In the genomic region with DNA sequence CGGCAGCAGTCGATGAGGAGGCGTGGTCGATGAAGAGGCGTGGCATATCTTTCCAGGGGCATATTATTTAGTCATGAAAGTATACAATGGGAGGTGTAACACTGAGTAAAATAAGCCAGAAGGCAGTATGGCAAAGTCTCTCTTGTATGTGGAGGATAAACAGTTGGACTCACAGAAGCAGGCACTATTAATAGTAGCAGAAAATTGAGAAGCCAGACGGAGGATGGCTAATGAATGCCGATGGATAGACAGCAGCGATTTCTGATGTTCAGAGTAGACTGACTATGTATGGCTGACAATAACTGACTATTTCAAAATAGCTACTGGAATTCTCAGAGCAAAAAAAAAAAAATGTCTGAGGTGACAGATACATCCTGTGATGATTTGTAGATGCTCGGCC, we compare ENCODE assay signal across 11 mouse cellular contexts. TPM values are rescaled to one million over a fixed set of nuclear protein-coding genes. Genes with fewer than 3 reads are reported as not detected.
DNase-seq lines count a peak whose midpoint lies in the region; ATAC-seq lines count a peak whose summit lies in the region.
"Had no signal": no experiment of that assay in that cellular context is flagged by ENCODE, and none has a peak within 500 bp of the region (broad histone marks: within the 10 kb centered on the region; RNA-seq: fewer than 3 reads in every experiment).

No protein-coding gene starts in this region.

- no peak for DNase-seq in forebrain, embryonic 10.5 days (ENCODE audit: extremely low spot score, low spot score)
- no peak for DNase-seq in forebrain, embryonic 11.5 days (ENCODE audit: low spot score)
- no peak for DNase-seq in kidney, adult 18-20 months
- DNase-seq in brain, adult 2 months (ENCODE audit: low read depth, low spot score), result peak; percentile 64
- peak; percentile 73 for DNase-seq in layer of hippocampus, adult 9-11 months
- no peak for DNase-seq in embryo, embryonic 10 days (ENCODE audit: low spot score)
- no peak for DNase-seq in left cerebral cortex, adult 8-10 months (ENCODE audit: low spot score in 2 of 2)
- DNase-seq: adrenal gland, postnatal 10 days; right cerebral cortex, postnatal 25 days had no signal

- no peaks in the 10 kb centered on the region for H3K27me3 ChIP-seq in forebrain, embryonic 10.5 days (ENCODE audit: poor library complexity, severe bottlenecking)
- no peaks in the 10 kb centered on the region for H3K27me3 ChIP-seq in forebrain, embryonic 11.5 days (ENCODE audit: control insufficient read depth, insufficient read depth, low read length)
- H3K27me3 ChIP-seq in kidney, embryonic 15.5 days, result no peaks in the 10 kb centered on the region
- H3K27me3 ChIP-seq: intestine, embryonic 15.5 days had no signal

- H3K4me2 ChIP-seq in forebrain, embryonic 11.5 days (ENCODE audit: low read depth, low read length, severe bottlenecking), result no peak overlapping the region
- H3K4me2 ChIP-seq in kidney, embryonic 15.5 days, result no peak overlapping the region
- H3K4me2 ChIP-seq: intestine, embryonic 15.5 days had no signal

- no peak overlapping the region for H3K9ac ChIP-seq in forebrain, embryonic 11.5 days (ENCODE audit: low read length)
- no peak overlapping the region for H3K9ac ChIP-seq in kidney, embryonic 15.5 days
- H3K9ac ChIP-seq: intestine, embryonic 15.5 days had no signal

- peaks cover 5% of the 10 kb centered on the region; the same call in 1 of the 2 replicates for H3K9me3 ChIP-seq in forebrain, embryonic 10.5 days
- no peaks in the 10 kb centered on the region; the same call in 1 of the 2 replicates for H3K9me3 ChIP-seq in forebrain, embryonic 11.5 days (ENCODE audit: control insufficient read depth, low read length)
- no peaks in the 10 kb centered on the region for H3K9me3 ChIP-seq in kidney, embryonic 15.5 days (replicated peaks)
- H3K9me3 ChIP-seq: intestine, embryonic 15.5 days had no signal

- H3K4me1 ChIP-seq in forebrain, embryonic 10.5 days, result peaks cover 33% of the 10 kb centered on the region
- 0 out of 2 replicates have a peak, but pooled peaks cover 4% of the 10 kb centered on the region for H3K4me1 ChIP-seq in forebrain, embryonic 11.5 days (replicated peaks; ENCODE audit: control insufficient read depth, insufficient read depth, low read length)
- peaks cover 19% of the 10 kb centered on the region for H3K4me1 ChIP-seq in kidney, embryonic 15.5 days
- H3K4me1 ChIP-seq: intestine, embryonic 15.5 days had no signal

- H3K36me3 ChIP-seq in forebrain, embryonic 10.5 days (replicated peaks), result peaks cover 43% of the 10 kb centered on the region
- H3K36me3 ChIP-seq in forebrain, embryonic 11.5 days (ENCODE audit: control insufficient read depth, insufficient read depth, low read length), result no peaks in the 10 kb centered on the region
- H3K36me3 ChIP-seq in kidney, embryonic 15.5 days, result peaks cover 17% of the 10 kb centered on the region
- H3K36me3 ChIP-seq: intestine, embryonic 15.5 days had no signal

- 95% methylated on average over 9 of the region's 9 CpGs for WGBS in forebrain, embryonic 10.5 days
- 88% methylated on average over 9 of the region's 9 CpGs for WGBS in forebrain, embryonic 11.5 days
- 91% methylated on average over 9 of the region's 9 CpGs for WGBS in kidney, embryonic 15.5 days

- H3K4me3 ChIP-seq in forebrain, embryonic 10.5 days, result no peak overlapping the region
- H3K4me3 ChIP-seq in forebrain, embryonic 11.5 days (ENCODE audit: low read depth, low read length), result no peak overlapping the region
- H3K4me3 ChIP-seq in kidney, embryonic 15.5 days (replicated peaks), result no peak overlapping the region
- H3K4me3 ChIP-seq: intestine, embryonic 15.5 days had no signal

- H3K27ac ChIP-seq in forebrain, embryonic 10.5 days, result peak overlapping the region; percentile 60; the same call in 1 of the 2 replicates
- no peak overlapping the region for H3K27ac ChIP-seq in forebrain, embryonic 11.5 days (ENCODE audit: low read depth, low read length)
- H3K27ac ChIP-seq in kidney, embryonic 15.5 days, result 0 out of 2 replicates have a peak overlapping the region, but pooled peaks have one; percentile 6
- H3K27ac ChIP-seq: intestine, embryonic 15.5 days had no signal

- ATAC-seq in forebrain, embryonic 11.5 days (replicated peaks; ENCODE audit: low FRiP score), result no peak
- ATAC-seq in kidney, embryonic 15.5 days (replicated peaks; ENCODE audit: low FRiP score), result no peak
- ATAC-seq: intestine, embryonic 15.5 days had no signal

RNA-seq across cellular contexts. Expression of a gene that starts 38.5 kb away (rescaled TPM):
- polyA plus RNA-seq in forebrain, embryonic 10.5 days (2016; fragmentation: Nextera tagmentation; extraction: Ambion mirVana), result 29.2 and 31.9 TPM in 2 replicates
- polyA plus RNA-seq in forebrain, embryonic 11.5 days (2014; fragmentation: Nextera tagmentation; extraction: Ambion mirVana), result 43.5 and 45.6 TPM in 2 replicates
- 13.3 and 14.6 TPM in 2 replicates for polyA plus RNA-seq in kidney, embryonic 15.5 days (2015; fragmentation: Nextera tagmentation; extraction: Ambion mirVana)
- total RNA-seq in left cerebral cortex, adult 8-10 months (2022), result 10 to 100 TPM; 44.7 to 57.0 (median 53.9) TPM

Comparison
In these comparisons a context has a peak if more than half of its experiments do, and no peak if none do; other contexts are left out.
1. DNase-seq: peak in brain, adult 2 months (single experiment) and layer of hippocampus, adult 9-11 months (single experiment); none in forebrain, embryonic 10.5 days (single experiment), forebrain, embryonic 11.5 days (single experiment), kidney, adult 18-20 months (single experiment), embryo, embryonic 10 days (single experiment) and left cerebral cortex, adult 8-10 months (0 of 2).